Comparison of ENCODE assay signal across 18 mouse cellular contexts in the genomic region with DNA sequence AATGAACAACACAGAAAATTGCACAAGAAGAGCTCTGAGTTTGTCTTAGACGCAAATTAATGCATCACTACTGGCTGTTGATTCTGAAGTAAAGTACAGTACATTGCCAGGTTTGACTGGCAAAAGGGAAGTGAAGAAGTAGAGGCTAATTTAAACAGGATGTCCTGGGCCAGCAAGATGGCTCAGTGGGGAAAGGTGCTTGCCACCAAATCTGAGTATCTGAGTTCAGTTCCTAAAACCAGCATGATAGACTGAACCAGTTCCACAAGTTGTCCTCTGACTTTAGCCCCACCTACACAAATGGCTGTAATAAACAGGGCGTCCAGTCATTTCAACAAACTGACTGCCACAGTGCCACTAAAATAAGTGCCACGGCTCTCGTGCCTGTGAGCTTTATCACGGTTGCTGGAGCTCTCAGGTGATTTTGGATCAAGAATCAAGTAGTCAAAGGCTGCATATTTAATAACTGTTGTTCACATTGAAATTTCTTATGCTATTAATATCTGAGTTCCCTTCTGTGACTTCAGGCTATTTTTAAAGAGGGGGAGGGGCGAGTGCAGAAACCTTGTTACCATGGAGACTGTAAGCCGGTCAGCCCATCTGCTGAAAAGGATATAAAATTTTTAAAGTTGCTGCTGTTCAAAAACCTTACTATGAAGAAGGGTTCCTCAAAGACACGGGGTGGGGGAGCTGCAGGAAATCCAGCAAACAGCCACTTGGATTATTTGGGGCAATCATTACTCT. TPM values are rescaled to one million over a fixed set of nuclear protein-coding genes. Genes with fewer than 3 reads are reported as not detected.
DNase-seq lines count a peak whose midpoint lies in the region; ATAC-seq and TF ChIP-seq lines count a peak whose summit lies in the region.
"Had no signal": no experiment of that assay in that cellular context is flagged by ENCODE, and none has a peak within 500 bp of the region (broad histone marks: within the 10 kb centered on the region; RNA-seq: fewer than 3 reads in every experiment).

No protein-coding gene starts in this region.

- no peak for TF ChIP-seq POLR2A in heart, adult 2 months (IDR thresholded peaks at IDR 0.05; ENCODE audit: insufficient read depth, low read depth, low read length)

- TF ChIP-seq EP300 in heart, adult 2 months (IDR thresholded peaks at IDR 0.05; ENCODE audit: insufficient read depth, low read depth, low read length) = no peak

- intact Hi-C loops in heart, adult 2 months (cut with DNase I) = no loop called here
- intact Hi-C loops in left cerebral cortex, postnatal 4 days (cut with DNase I) = no loop called here

- no peak overlapping the region for H3K4me3 ChIP-seq in heart, adult 2 months
- H3K4me3 ChIP-seq in heart, embryonic 12.5 days = no peak overlapping the region
- H3K4me3 ChIP-seq in midbrain, embryonic 16.5 days (ENCODE audit: low read depth, low read length) = no peak overlapping the region
- H3K4me3 ChIP-seq in midbrain, embryonic 13.5 days (replicated peaks) = no peak overlapping the region
- H3K4me3 ChIP-seq: embryonic facial prominence, embryonic 15.5 days; kidney, embryonic 15.5 days; left cerebral cortex, adult 2 months; limb, embryonic 12.5 days; neural tube, embryonic 12.5 days; stomach, embryonic 15.5 days had no signal

- WGBS in heart, adult 2 months = 51% methylated on average over 8 of the region's 8 CpGs
- 65% methylated on average over 8 of the region's 8 CpGs for WGBS in heart, embryonic 12.5 days
- WGBS in midbrain, embryonic 16.5 days = 50% methylated on average over 8 of the region's 8 CpGs
- WGBS in midbrain, embryonic 13.5 days = 73% methylated on average over 8 of the region's 8 CpGs

- no peaks in the 10 kb centered on the region for H3K9me3 ChIP-seq in heart, embryonic 12.5 days (replicated peaks)
- no peaks in the 10 kb centered on the region for H3K9me3 ChIP-seq in midbrain, embryonic 16.5 days (replicated peaks; ENCODE audit: control insufficient read depth, low read length, poor library complexity, severe bottlenecking)
- H3K9me3 ChIP-seq in midbrain, embryonic 13.5 days = no peaks in the 10 kb centered on the region
- H3K9me3 ChIP-seq: embryonic facial prominence, embryonic 15.5 days; kidney, embryonic 15.5 days; limb, embryonic 12.5 days; neural tube, embryonic 12.5 days; stomach, embryonic 15.5 days had no signal

- H3K27ac ChIP-seq in heart, adult 2 months = peak overlapping the region; percentile 3; the same call in 1 of the 2 replicates
- no peak overlapping the region for H3K27ac ChIP-seq in heart, embryonic 12.5 days (ENCODE audit: poor library complexity, severe bottlenecking)
- peak overlapping the region; percentile 0; the same call in 1 of the 2 replicates for H3K27ac ChIP-seq in midbrain, embryonic 16.5 days (ENCODE audit: low read length)
- no peak overlapping the region for H3K27ac ChIP-seq in midbrain, embryonic 13.5 days
- H3K27ac ChIP-seq: embryonic facial prominence, embryonic 15.5 days; kidney, embryonic 15.5 days; left cerebral cortex, adult 2 months; limb, embryonic 12.5 days; liver, embryonic 14.5 days; neural tube, embryonic 12.5 days; stomach, embryonic 15.5 days had no signal

- peaks cover 2% of the 10 kb centered on the region; the same call in 1 of the 2 replicates for H3K36me3 ChIP-seq in heart, adult 2 months (ENCODE audit: control insufficient read depth, insufficient read depth, low read length)
- no peaks in the 10 kb centered on the region for H3K36me3 ChIP-seq in heart, embryonic 12.5 days
- H3K36me3 ChIP-seq in midbrain, embryonic 16.5 days (ENCODE audit: control insufficient read depth, insufficient read depth, low read length) = no peaks in the 10 kb centered on the region
- no peaks in the 10 kb centered on the region for H3K36me3 ChIP-seq in midbrain, embryonic 13.5 days
- H3K36me3 ChIP-seq: embryonic facial prominence, embryonic 15.5 days; kidney, embryonic 15.5 days; limb, embryonic 12.5 days; neural tube, embryonic 12.5 days; stomach, embryonic 15.5 days had no signal

- ATAC-seq in heart, embryonic 12.5 days (ENCODE audit: insufficient number of reproducible peaks, low FRiP score) = no peak
- ATAC-seq in midbrain, embryonic 16.5 days = peak; percentile 53
- ATAC-seq in midbrain, embryonic 13.5 days = no peak

- no peak overlapping the region for H3K9ac ChIP-seq in heart, adult 2 months (ENCODE audit: low read depth, low read length)
- no peak overlapping the region for H3K9ac ChIP-seq in heart, embryonic 12.5 days
- H3K9ac ChIP-seq in midbrain, embryonic 16.5 days (ENCODE audit: low read depth, low read length) = no peak overlapping the region
- H3K9ac ChIP-seq in midbrain, embryonic 13.5 days (replicated peaks) = no peak overlapping the region
- H3K9ac ChIP-seq: embryonic facial prominence, embryonic 15.5 days; kidney, embryonic 15.5 days; limb, embryonic 12.5 days; liver, embryonic 14.5 days; neural tube, embryonic 12.5 days; stomach, embryonic 15.5 days had no signal

- no peaks in the 10 kb centered on the region for H3K79me2 ChIP-seq in heart, adult 2 months (replicated peaks; ENCODE audit: control insufficient read depth, insufficient read depth, low read length)

- no peak overlapping the region for H3K4me2 ChIP-seq in heart, embryonic 12.5 days
- 0 out of 2 replicates have a peak overlapping the region, but pooled peaks have one; percentile 1 for H3K4me2 ChIP-seq in midbrain, embryonic 16.5 days (ENCODE audit: low read length)
- no peak overlapping the region for H3K4me2 ChIP-seq in midbrain, embryonic 13.5 days (replicated peaks)
- H3K4me2 ChIP-seq: embryonic facial prominence, embryonic 15.5 days; kidney, embryonic 15.5 days; limb, embryonic 12.5 days; neural tube, embryonic 12.5 days; stomach, embryonic 15.5 days had no signal

- TF ChIP-seq CTCF in heart, adult 2 months (IDR thresholded peaks at IDR 0.05) = no peak

- H3K27me3 ChIP-seq in heart, adult 2 months (ENCODE audit: control insufficient read depth, insufficient read depth, low read length) = no peaks in the 10 kb centered on the region
- H3K27me3 ChIP-seq in heart, embryonic 12.5 days (replicated peaks) = no peaks in the 10 kb centered on the region
- H3K27me3 ChIP-seq in midbrain, embryonic 16.5 days (ENCODE audit: control insufficient read depth, insufficient read depth, low read depth, low read length) = no peaks in the 10 kb centered on the region
- H3K27me3 ChIP-seq in midbrain, embryonic 13.5 days = no peaks in the 10 kb centered on the region
- H3K27me3 ChIP-seq: embryonic facial prominence, embryonic 15.5 days; kidney, embryonic 15.5 days; limb, embryonic 12.5 days; neural tube, embryonic 12.5 days; stomach, embryonic 15.5 days had no signal

- H3K4me1 ChIP-seq in heart, adult 2 months (ENCODE audit: control insufficient read depth, insufficient read depth, low read length) = peaks cover 2% of the 10 kb centered on the region; the same call in 1 of the 2 replicates
- peaks cover 6% of the 10 kb centered on the region; the same call in 1 of the 2 replicates for H3K4me1 ChIP-seq in heart, embryonic 12.5 days (replicated peaks)
- peaks cover 11% of the 10 kb centered on the region for H3K4me1 ChIP-seq in midbrain, embryonic 16.5 days (ENCODE audit: control insufficient read depth, insufficient read depth, low read length)
- peaks cover 6% of the 10 kb centered on the region for H3K4me1 ChIP-seq in midbrain, embryonic 13.5 days (replicated peaks)
- H3K4me1 ChIP-seq: neural tube, embryonic 12.5 days; stomach, embryonic 15.5 days had no signal

- peak; percentile 39 for DNase-seq in cerebellum, adult 9-10 months
- DNase-seq in cerebellum, adult 18-20 months = no peak
- DNase-seq in heart, adult 2 months = no peak
- DNase-seq in kidney, adult 8-10 months = no peak
- no peak for DNase-seq in left cerebral cortex, postnatal 4 days
- DNase-seq: adrenal gland, postnatal 36 days; gastrocnemius, postnatal 10 days; lung, postnatal 10 days had no signal

RNA-seq across cellular contexts. Expression of gene Cacnb4, which starts 29.2 kb away (rescaled TPM):
- under 1 TPM; 0.29 to 0.61 TPM for total RNA-seq in heart, adult 2 months (2021)
- 0.16 and 0.35 TPM in 2 replicates for polyA plus RNA-seq in heart, adult 2 months (2012; rRNA removed)
- polyA plus RNA-seq in heart, embryonic 12.5 days (2016; fragmentation: Nextera tagmentation; extraction: Ambion mirVana) = 0.32 and 0.41 TPM in 2 replicates
- polyA plus RNA-seq in midbrain, embryonic 16.5 days (2015; fragmentation: Nextera tagmentation; extraction: Ambion mirVana) = 14.7 and 15.6 TPM in 2 replicates
- polyA plus RNA-seq in midbrain, embryonic 13.5 days (2015; fragmentation: Nextera tagmentation; extraction: Ambion mirVana) = 9.7 and 10.4 TPM in 2 replicates
- 10 to 100 TPM; 39.9 to 43.7 TPM for total RNA-seq in left cerebral cortex, postnatal 4 days (2021)

Comparison
In these comparisons a context has a peak if more than half of its experiments do, and no peak if none do; other contexts are left out.
1. H3K27ac ChIP-seq: peak in heart, adult 2 months (single experiment) and midbrain, embryonic 16.5 days (single experiment); none in heart, embryonic 12.5 days (single experiment) and midbrain, embryonic 13.5 days (single experiment).